Mouse (Mus musculus) neural tube, embryonic 14.5 days (tissue): ENCODE measurements around the gene Mertk. TPM values are rescaled to one million over a fixed set of nuclear protein-coding genes. Genes with fewer than 3 reads are reported as not detected.

Source experiments
- ATAC-seq: fragments of 200-750 bp; cut with Nextera tagmentation; 2 replicates; pipeline ENCODE4 v1.8.0; 2017; ENCODE audit warnings: low read depth, mild to moderate bottlenecking, moderate TSS enrichment, moderate library complexity
- H3K27ac ChIP-seq: fragments of 300-500 bp; sonication (generic); 2 replicates; pipeline ENCODE4 v1.5.1; 2014; ENCODE audit warnings: low read depth, mild to moderate bottlenecking, control low read depth, low read length, moderate library complexity, mixed read lengths
- H3K27me3 ChIP-seq: fragments of 300-500 bp; sonication (generic); 2 replicates; pipeline ENCODE4 v1.6.1; 2014; ENCODE audit warnings: low read length; ENCODE audit not compliant: control insufficient read depth, insufficient read depth
- H3K36me3 ChIP-seq: fragments of 300-500 bp; sonication (generic); 2 replicates; pipeline ENCODE4 v1.6.1; 2014; ENCODE audit warnings: low read length, mixed read lengths; ENCODE audit not compliant: control insufficient read depth, insufficient read depth
- H3K4me1 ChIP-seq: fragments of 300-500 bp; sonication (generic); 2 replicates; pipeline ENCODE4 v1.6.1; 2014; ENCODE audit warnings: low read length; ENCODE audit not compliant: control insufficient read depth, insufficient read depth
- H3K4me2 ChIP-seq: fragments of 300-500 bp; sonication (generic); 2 replicates; pipeline ENCODE4 v1.6.1; 2014; ENCODE audit warnings: mild to moderate bottlenecking, low read depth, low read length, control low read depth
- H3K4me3 ChIP-seq: fragments of 300-500 bp; sonication (generic); 2 replicates; pipeline ENCODE4 v1.5.1; 2014; ENCODE audit warnings: low read depth, low read length, control low read depth, mixed read lengths
- H3K9ac ChIP-seq: fragments of 300-500 bp; sonication (generic); replicated peaks from 2 replicates; pipeline ENCODE4 v1.6.1; 2014; ENCODE audit warnings: low read depth, mild to moderate bottlenecking, control low read depth, low read length, mixed read lengths
- H3K9me3 ChIP-seq: fragments of 300-500 bp; sonication (generic); 2 replicates; pipeline ENCODE4 v1.6.1; 2016; ENCODE audit warnings: low read length; ENCODE audit not compliant: control insufficient read depth
- WGBS: fragments of 180-500 bp; shearing (Covaris S2); extraction: QIAGEN DNeasy Blood & Tissue Kit; methylation state at CpG from one replicate; pipeline ENCODE4 v1.1.7; 2014; 5-methylcytosine and 5-hydroxymethylcytosine counted together
- polyA plus RNA-seq: library from polyadenylated mRNA; unstranded; fragments of >200 nt; fragmentation: Nextera tagmentation; extraction: Ambion mirVana; gene quantifications from 2 replicates; pipeline ENCODE4 v1.2.1, GENCODE M21; 2014

The Mertk gene
- polyA plus RNA-seq, 1 experiment from 2014 or later, result 1.4 TPM

- ATAC-seq, result no peak
- H3K4me1 ChIP-seq, result no peaks in the 10 kb centered on the region
- no peaks in the 10 kb centered on the region for H3K27me3 ChIP-seq
- H3K4me2 ChIP-seq, result no peak overlapping the region
- no peak overlapping the region for H3K9ac ChIP-seq
- no peak overlapping the region for H3K4me3 ChIP-seq
- H3K36me3 ChIP-seq, result no peaks in the 10 kb centered on the region
- H3K27ac ChIP-seq, result no peak overlapping the region
- WGBS, result 88% methylated on average over 3 of the region's 3 CpGs
- no peaks in the 10 kb centered on the region for H3K9me3 ChIP-seq
These were observed 89.0 kb downstream of the Mertk start for GRCm38 (mm10) chr2:128787805-128788204.

DNA sequence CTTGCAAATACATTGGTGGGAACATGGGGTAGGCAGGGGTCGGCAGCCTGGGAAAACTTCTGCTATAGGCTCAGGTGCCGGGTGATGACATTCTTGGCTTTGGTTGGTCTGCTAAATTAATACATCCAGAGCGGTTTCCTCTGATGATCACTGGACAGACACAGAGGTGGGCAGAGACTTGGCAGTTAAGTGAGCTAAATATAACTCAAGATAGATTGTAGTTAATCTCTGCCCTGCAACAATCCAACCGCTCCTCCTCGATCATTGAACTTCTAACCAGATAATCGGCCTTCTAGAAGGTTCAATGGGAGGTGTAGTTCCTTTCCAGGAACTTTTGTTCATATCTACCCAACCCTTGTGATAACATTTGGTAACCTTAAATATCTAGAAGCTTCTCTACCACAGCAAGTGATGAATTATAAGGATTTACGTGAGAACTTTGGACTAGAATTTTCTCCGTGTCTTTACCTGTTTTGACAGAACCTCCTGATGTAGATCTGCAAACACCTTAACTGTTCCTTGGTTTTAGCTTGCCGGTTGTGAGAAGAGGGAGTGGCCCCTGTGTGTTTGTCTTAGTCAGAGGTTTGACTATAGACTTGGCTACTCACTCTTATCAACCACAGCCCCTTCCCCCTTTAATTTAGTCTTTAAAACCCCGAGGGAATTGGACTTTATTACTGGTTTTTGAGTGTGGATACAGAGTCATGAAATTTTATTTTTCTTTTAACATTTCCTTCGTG lies 92.3 kb downstream of the Mertk start:
- H3K4me1 ChIP-seq, result no peaks in the 10 kb centered on the region
- no peaks in the 10 kb centered on the region for H3K27me3 ChIP-seq
- no peak overlapping the region for H3K4me3 ChIP-seq
- no peak overlapping the region for H3K9ac ChIP-seq
- H3K4me2 ChIP-seq, result no peak overlapping the region
- no peaks in the 10 kb centered on the region for H3K9me3 ChIP-seq
- H3K36me3 ChIP-seq, result no peaks in the 10 kb centered on the region
- 91% methylated on average over 11 of the region's 11 CpGs for WGBS
- no peak overlapping the region for H3K27ac ChIP-seq
- no peak for ATAC-seq

GRCm38 (mm10) chr2:128793958-128794357 lies 95.2 kb downstream of the Mertk start:
- Histone ChIP-seq H3K36me3 (no peaks in the 10 kb centered on the region), H3K4me2 (no peak overlapping the region), H3K27ac (no peak overlapping the region), H3K9me3 (no peaks in the 10 kb centered on the region), H3K9ac (no peak overlapping the region), H3K4me1 (no peaks in the 10 kb centered on the region), H3K4me3 (no peak overlapping the region), H3K27me3 (no peaks in the 10 kb centered on the region)
- no peak for ATAC-seq
- 42% methylated on average over 6 of the region's 6 CpGs for WGBS

DNA sequence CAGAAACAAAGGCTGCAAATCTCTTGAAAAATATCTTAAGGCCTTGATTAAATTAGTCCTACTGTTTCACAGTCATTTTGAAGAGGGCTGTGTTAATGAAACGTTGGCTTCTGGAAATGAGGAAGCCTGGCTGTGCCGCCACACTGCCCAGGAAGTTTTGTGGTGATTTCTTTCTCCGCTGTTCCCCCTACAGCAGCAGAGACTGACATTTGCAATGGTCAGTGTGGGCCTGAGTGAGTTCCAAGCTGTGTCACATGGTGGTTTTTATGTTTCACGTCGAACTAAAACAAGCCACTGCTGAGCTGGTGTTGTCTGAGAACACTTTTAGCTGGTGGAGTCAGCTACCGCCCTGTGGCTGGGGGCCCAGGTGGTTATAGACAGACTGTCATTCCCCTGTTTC lies 97.7 kb downstream of the Mertk start:
- H3K4me2 ChIP-seq, result no peak overlapping the region
- no peak overlapping the region for H3K27ac ChIP-seq
- no peaks in the 10 kb centered on the region for H3K9me3 ChIP-seq
- no peak overlapping the region for H3K4me3 ChIP-seq
- H3K36me3 ChIP-seq, result no peaks in the 10 kb centered on the region
- 78% methylated on average over 6 of the region's 6 CpGs for WGBS
- no peaks in the 10 kb centered on the region for H3K4me1 ChIP-seq
- no peak for ATAC-seq
- H3K9ac ChIP-seq, result no peak overlapping the region
- no peaks in the 10 kb centered on the region for H3K27me3 ChIP-seq

DNA sequence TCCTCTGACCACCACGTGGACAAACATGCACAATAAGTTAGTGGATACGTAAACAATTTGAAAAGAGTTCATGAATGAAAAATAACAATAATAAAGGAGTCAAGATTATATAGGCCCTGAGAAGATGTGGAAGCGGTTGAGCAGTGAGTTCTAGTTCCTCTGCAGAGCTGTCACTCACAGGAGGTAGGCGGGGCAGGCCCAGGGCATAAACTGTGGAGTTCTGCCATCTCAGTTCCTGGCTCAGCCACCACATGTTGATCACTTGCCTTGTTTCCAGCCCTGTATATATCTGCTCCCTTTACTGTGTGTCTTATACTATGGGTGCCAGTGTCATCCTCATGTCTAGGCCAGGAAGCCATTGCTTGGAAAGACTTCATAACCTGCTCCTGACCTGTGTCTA lies 104.7 kb downstream of the Mertk start:
- WGBS, result 91% methylated on average over 4 of the region's 4 CpGs
- no peaks in the 10 kb centered on the region for H3K9me3 ChIP-seq
- no peaks in the 10 kb centered on the region for H3K36me3 ChIP-seq
- no peaks in the 10 kb centered on the region for H3K27me3 ChIP-seq
- H3K9ac ChIP-seq, result no peak overlapping the region
- no peak overlapping the region for H3K4me2 ChIP-seq
- no peaks in the 10 kb centered on the region for H3K4me1 ChIP-seq
- no peak overlapping the region for H3K4me3 ChIP-seq
- H3K27ac ChIP-seq, result no peak overlapping the region
- no peak for ATAC-seq

DNA sequence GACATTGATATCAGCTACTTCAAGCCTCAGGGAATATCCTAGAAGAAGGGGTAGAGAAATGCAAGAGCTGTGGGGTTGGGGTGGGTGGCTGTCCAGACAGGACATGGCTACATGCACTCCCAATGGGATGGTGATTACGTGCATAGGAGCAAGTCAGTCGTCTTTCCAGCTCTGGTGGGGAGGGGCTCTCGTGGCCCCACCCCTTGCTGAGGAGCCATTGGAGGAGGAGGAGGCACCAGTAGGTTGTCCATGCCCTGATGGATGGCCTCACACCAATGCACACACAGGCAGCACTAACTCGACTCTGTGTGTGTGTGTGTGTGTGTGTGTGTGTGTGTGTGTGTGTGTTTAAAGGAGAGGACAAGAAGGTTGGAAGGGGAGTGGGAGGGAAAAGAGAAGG lies 106.6 kb downstream of the Mertk start:
- no peaks in the 10 kb centered on the region for H3K36me3 ChIP-seq
- H3K27ac ChIP-seq, result no peak overlapping the region
- H3K4me2 ChIP-seq, result no peak overlapping the region
- WGBS, result 61% methylated on average over 4 of the region's 4 CpGs
- H3K27me3 ChIP-seq, result no peaks in the 10 kb centered on the region
- H3K4me1 ChIP-seq, result no peaks in the 10 kb centered on the region
- H3K9me3 ChIP-seq, result no peaks in the 10 kb centered on the region
- no peak for ATAC-seq
- H3K9ac ChIP-seq, result no peak overlapping the region
- no peak overlapping the region for H3K4me3 ChIP-seq

- H3K4me2 ChIP-seq, result no peak overlapping the region
- H3K4me1 ChIP-seq, result no peaks in the 10 kb centered on the region
- WGBS, result 75% methylated on average over 8 of the region's 8 CpGs
- H3K9ac ChIP-seq, result no peak overlapping the region
- no peaks in the 10 kb centered on the region for H3K9me3 ChIP-seq
- ATAC-seq, result no peak
- no peaks in the 10 kb centered on the region for H3K36me3 ChIP-seq
- H3K27ac ChIP-seq, result no peak overlapping the region
- H3K27me3 ChIP-seq, result no peaks in the 10 kb centered on the region
- H3K4me3 ChIP-seq, result no peak overlapping the region
These were observed 107.8 kb downstream of the Mertk start for GRCm38 (mm10) chr2:128806561-128806960.

- no peaks in the 10 kb centered on the region for H3K4me1 ChIP-seq
- H3K9ac ChIP-seq, result no peak overlapping the region
- no peak overlapping the region for H3K4me3 ChIP-seq
- no peak overlapping the region for H3K27ac ChIP-seq
- H3K36me3 ChIP-seq, result no peaks in the 10 kb centered on the region
- no peak for ATAC-seq
- 23% methylated on average over 2 of the region's 2 CpGs for WGBS
- no peak overlapping the region for H3K4me2 ChIP-seq
- no peaks in the 10 kb centered on the region for H3K27me3 ChIP-seq
- no peaks in the 10 kb centered on the region for H3K9me3 ChIP-seq
These were observed 114.0 kb downstream of the Mertk start for GRCm38 (mm10) chr2:128812761-128813160.

GRCm38 (mm10) chr2:128816311-128816710 lies 117.6 kb downstream of the Mertk start:
- no peaks in the 10 kb centered on the region for H3K27me3 ChIP-seq
- ATAC-seq, result no peak
- no peaks in the 10 kb centered on the region for H3K4me1 ChIP-seq
- H3K36me3 ChIP-seq, result no peaks in the 10 kb centered on the region
- H3K9ac ChIP-seq, result no peak overlapping the region
- no peak overlapping the region for H3K27ac ChIP-seq
- H3K4me2 ChIP-seq, result no peak overlapping the region
- 81% methylated on average over 1 of the region's 1 CpGs for WGBS
- no peak overlapping the region for H3K4me3 ChIP-seq
- H3K9me3 ChIP-seq, result no peaks in the 10 kb centered on the region
